Mouse (Mus musculus) heart, postnatal 4 days (tissue): ENCODE results near the gene Wdr18. TPM values are rescaled to one million over a fixed set of nuclear protein-coding genes. Genes with fewer than 3 reads are reported as not detected.
A peak's percentile ranks its signal among the peaks of the same experiment; 100 is the strongest.

Source experiments
- DNase-seq: peaks from one replicate; pipeline ENCODE4 v3.0.0; 2021
- total RNA-seq, 2 experiments: library from RNA; stranded (reverse); gene quantifications; 2 replicates each; pipeline ENCODE4 v1.2.3; 2021

Gene Wdr18
- 10 to 100 TPM; 25.5 to 28.5 TPM for total RNA-seq

DNA sequence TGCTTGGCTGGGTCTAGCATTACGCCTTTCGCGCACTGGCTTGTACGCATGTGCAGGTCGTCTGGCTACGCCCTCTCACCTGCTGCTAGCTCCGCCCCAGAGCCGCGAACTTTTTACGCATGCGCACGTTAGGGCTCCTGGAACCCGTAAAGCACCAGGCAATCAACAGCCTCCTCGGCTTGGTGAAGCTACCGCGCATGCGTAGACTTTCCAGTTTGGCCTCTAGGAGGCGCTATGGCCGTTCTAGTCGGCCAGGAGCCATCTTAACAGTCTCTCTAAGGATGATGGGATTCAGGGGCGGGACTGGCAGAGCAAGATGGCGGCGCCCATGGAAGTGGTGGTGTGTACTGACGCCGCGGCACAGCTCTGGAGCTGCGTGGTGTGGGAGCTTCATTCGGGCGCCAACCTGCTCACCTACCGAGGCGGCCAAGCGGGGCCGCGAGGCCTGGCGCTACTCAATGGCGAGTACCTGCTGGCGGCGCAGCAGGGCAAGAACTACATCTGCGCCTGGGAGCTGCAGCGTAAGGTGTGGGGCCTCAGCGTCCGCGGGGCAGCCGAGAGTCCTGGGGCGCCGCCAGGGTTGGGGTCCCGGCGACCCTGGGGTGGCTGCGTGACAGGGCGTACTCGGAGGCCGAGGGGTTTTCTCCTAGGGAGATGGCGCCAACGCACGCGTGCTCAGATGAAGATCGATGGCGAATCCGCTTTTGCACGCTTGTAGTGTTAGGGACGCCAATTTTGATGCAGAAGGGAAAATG lies at the start of gene Wdr18:
Gene Wdr18 (plus strand): TSS at position 306 of the 755 bp plus-strand sequence.
- DNase-seq, result peak; percentile 100

DNA sequence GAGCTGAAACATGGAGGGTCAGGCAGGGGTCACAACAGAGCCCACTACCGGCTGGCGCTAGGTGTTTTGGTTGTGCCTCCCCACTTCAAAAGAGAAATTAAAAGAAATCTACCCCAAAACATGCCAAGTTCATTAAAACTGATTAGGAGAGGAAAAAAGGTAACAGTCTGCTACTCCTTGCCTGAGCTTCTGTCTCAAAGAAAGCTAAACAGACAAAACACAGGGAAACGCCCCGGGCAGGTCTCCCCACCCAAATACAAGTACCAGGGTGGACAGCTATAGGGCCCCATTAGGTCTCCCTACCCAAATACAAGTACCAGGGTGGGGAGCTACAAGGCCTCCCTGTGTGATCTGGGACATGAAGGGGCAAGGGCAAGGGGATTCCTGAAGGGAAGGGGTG lies 49.4 kb upstream of the Wdr18 start, which contains the start of gene Gm26602:
Gene Gm26602 (plus strand): TSS at position 301 of the 400 bp plus-strand sequence.
- no peak for DNase-seq

DNA sequence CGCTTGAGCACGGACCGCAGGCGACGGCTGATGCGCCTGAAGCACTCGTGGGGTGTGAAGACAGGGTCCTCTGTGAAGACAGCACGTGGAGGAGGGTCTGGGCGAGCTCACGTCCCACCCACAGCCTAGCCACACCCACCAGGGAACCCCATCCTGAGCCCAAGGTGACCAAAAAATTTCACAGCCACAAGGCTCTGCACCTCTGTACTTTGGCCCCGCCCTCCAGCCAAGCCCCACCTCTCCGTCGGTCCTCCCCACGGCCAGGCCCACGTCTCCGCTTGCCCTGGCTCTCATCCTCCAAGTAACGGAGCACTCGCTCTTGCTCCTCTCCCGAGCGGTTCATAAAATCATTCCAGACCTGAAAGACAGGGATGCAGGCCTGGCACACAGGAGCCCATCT lies 47.5 kb upstream of the Wdr18 start:
- no peak for DNase-seq

DNA sequence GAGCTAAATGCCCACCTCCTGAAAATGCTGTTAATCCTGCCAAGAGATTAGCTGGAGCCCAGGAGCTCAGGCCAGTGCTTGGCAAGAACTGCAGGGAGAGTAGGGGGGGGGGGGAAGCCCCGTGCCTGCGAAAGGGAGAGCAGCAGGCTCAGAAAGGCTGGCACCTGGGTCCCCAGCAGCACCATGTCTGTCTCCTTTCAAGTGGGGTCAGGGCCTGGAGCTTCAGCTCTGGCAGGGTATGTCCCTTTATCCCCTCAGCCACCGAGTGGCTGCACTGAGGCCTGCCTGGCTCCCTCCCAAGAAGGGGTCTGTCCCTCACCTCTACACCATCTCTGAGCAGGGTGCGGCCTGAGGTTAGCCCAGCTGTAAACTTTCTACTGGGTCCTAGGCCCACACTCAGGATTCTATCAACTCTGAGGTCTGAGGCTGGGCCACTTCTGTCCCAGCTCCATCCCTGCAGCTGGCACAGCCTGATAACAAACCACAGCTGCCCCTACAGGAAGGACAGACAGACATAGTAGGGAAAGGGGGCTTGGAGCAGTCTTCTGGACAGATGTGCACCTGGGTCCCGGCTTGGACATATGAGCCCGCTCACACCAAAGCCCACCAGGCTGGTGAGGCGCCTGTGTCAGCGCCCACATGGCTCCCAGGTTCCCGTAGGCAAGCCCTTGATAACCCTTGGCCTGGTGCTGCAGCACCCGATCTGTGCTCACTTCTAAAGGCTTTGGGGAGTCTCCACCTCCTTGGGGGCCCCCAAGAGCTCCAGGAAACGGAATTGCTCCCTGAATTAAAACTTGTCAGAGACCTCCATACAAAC lies 45.6 kb upstream of the Wdr18 start:
- no peak for DNase-seq

DNA sequence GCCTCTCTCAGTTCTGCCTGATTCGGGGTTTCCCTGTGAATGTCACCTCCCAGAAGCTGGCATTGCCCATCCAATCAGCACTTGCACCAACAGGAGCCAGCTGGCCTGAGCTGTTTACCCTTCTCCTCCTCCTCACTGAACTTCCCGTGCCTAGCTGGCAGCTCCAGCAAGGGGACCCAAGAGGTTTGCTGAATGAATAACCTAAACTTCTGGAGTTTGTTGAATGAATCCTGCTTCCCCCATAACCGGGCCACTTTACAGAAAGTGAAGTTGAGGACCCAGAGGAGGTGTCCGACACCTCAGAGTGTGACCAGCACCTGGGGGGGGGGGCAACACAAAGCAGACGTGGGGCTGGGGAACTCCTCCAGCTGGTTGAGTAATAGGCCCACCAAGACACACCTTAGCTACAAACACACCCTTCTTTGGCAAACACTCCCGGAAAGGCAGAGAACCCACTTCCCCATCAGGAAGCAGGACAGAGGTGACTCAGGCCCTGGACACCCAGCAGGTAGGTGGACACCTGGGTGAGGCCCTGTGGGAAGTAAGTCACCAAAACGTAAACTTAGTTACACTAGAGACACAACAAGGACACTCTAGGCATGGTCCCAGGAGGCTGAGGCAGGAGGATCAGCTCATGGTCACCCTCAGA lies 44.9 kb upstream of the Wdr18 start:
- no peak for DNase-seq

DNA sequence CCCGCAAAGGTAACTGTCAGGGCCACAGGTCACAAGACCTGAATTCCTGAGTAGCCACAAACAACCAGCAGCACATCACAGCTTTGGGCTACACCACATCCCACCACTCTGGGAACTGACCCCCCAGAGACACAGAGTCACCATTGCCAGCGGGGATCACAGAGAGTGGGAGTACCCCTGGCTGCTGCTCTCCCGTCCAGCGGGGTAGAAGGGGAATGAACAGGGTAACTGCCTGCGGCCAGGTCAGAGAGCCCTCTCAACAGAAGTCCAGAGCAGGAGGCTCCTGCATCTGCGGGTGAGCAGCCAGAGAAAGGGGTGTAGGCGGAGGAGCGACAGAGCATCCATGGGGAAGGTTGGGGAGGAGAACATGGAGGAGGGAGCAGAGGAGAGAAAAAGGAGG lies 43.9 kb upstream of the Wdr18 start:
- DNase-seq, result no peak

DNA sequence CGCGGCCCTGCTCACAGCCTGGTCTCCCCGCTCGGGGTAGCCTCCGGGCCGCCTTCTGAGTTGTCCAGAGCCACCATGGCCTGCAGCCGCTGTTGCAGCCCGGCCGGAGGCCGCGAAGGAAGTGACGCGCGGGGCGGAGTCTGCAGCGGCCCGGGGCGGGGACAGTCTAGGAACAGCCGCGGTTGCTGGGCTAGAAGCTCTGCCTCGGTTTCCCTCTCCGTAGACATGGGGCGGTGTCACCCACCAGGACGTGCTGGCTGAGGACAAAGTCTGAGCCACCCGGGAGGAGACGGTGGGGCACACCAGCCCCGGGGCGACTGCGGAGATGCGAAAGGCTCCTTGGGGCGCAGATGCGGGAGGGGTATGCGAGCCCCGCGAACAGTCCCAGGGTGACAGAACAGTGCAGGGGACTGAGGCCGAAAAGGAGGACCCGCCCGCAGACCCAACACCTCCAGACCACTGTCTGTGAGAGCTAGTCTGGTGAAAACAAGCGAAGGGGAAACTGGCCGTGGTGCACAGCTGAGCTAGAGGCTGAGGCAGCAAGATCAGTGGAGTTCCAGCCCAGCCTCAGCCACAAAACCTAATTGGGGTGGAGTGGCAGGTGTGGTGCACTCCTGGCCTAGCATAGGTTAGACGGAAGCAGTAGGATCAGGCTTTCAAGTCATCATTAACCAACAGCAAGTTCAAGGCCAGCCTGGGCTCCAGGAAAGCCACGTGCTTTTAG lies 43.0 kb upstream of the Wdr18 start, which contains the start of gene Kiss1r:
Gene Kiss1r (plus strand): TSS at position 164 of the 724 bp plus-strand sequence.
- peak; percentile 89 for DNase-seq

DNA sequence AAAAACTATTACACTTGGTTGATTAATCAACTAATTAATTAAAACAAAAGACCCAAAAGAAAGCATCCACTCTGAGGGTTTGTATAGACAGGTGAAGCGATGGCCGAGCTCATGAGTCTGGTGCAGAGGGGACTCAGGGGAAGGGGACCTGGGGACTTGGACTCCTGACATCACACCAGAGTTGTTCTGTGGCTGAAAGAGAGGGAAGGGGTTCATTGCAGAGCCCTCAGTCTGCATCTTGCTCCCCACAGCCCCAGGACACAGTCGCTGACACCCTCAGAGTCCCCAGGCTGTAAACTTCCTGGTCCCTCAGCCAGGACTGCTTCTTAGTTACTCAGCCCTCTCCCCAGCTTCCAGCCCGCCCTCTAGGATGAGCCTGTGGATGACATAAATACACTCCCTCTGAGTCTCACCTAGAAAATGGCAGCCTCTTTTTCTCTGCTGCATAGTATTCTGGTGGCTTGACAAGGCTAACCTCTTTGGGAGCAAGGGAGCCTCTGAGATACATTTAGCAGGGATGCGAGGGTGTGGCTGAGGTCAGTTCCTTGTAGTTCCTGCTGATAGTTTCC lies 42.3 kb upstream of the Wdr18 start:
- DNase-seq, result no peak

DNA sequence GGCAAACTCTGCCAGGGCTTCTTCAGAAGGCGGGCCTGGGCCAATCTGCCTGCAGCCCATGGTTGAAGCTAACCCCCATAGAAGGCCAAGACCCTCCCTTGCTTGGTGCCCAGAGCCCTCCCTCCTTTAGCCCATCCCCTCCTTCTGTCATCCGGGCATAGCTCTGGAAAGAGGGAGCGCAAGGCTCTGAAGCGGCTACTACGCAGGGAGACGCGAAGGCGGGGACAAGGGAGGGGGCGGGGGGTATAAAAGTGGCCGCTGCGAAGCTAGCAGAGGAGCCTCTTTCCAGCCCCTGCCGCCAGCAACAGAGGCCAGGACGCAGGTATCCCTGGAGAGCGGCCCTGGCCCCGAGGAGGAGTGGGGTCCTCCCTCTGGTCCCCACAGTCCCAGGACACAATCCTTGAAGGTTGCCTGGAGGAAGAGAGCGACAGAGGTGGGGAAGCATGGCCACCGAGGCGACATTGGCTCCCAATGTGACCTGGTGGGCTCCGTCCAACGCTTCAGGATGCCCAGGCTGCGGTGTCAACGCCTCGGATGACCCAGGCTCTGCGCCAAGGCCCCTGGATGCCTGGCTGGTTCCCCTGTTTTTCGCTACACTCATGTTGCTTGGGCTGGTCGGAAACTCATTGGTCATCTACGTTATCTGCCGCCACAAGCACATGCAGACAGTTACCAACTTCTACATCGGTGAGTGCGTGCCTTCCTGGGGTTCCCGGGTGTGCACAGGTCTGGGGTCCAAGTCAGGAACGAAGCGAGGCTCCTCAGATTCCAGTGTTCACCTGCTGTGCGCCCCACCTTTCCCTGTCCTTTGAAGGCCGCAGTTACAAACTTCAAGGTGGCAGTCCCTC lies 41.5 kb upstream of the Wdr18 start:
- DNase-seq, result no peak

DNA sequence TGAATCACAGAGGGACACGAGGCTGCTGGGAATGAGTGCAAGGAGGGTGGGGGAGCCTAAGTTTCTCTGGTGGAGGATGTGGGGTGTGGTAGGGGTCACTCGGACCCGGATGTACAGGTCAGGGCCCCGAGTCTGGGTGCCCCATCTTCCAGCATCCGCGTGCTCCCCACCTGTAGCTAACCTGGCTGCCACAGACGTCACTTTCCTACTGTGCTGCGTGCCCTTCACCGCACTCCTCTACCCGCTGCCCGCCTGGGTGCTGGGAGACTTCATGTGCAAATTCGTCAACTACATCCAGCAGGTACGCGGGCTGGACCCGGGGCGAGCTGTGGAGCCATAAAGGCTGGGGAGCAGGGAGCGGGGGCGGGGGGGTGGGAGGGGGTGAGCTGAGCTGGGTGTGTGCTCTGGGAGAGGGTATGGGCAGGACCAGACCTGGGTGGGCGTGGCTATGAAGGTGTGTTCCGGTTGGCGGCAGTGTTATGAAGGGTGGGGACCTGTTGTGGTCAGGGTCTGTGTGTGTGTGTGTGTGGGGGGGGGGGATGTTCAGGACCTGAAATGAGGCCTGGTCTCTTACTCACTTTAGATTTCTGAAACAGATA lies 40.6 kb upstream of the Wdr18 start:
- DNase-seq, result no peak

DNA sequence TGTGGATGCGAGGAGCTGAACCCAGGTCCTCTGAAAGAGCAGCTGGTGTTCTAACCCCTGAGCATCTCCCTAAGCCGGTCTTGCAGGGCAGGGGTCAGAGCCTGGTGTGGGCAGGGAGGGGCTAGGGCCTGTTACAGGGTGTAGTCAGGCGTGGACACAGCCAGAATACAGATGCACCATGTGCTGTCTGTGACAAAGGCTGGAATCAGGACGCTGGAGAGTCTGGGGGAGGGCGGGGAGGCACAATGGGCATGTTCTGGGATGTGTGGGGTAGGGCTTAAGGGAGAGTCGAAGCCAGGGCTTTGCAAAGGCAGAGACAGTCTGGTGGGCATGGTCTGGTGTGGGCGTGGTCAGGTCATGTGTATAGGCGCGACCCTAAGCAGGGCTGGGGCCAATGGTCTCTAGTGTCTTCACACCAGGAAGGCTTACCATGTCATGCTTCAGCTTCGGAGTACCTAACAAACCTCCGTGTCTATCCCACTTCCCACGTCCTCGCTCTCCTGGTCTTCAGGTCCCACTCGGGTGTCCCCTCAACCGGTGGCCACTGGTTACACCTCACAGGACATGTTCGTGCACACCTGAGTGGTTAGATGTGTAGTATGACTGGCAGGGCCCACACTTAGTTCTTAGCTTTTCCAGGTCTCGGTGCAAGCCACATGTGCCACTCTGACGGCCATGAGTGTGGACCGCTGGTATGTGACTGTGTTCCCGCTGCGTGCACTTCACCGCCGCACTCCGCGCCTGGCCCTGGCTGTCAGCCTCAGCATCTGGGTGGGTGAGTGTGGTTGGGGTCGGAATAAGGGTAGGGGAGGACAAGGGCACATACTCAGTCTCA lies 39.7 kb upstream of the Wdr18 start:
- no peak for DNase-seq

DNA sequence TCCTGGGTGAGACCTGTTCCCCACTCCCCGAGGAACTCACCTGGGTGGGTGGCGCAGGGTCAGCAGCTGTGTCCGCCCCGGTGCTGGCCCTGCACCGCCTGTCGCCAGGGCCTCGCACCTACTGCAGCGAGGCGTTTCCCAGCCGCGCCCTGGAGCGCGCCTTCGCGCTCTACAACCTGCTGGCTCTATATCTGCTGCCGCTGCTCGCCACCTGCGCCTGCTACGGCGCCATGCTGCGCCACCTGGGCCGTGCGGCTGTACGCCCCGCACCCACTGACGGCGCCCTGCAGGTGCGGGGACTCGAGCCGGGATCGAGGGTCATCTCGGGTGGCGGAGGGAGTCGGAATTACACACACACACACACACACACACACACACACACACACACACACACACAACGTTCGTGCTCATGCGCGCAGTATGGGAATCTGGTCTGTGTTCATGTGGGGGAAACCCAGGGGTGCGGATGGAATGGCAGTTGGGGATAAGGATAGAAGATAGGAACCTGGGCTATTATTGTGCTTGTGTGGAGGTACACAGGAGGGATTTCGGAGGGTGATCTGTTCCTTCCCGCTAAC lies 38.9 kb upstream of the Wdr18 start, which contains the start of gene R3hdm4:
Gene R3hdm4 (minus strand): TSS at position 251 of the 578 bp plus-strand sequence.
- no peak for DNase-seq

DNA sequence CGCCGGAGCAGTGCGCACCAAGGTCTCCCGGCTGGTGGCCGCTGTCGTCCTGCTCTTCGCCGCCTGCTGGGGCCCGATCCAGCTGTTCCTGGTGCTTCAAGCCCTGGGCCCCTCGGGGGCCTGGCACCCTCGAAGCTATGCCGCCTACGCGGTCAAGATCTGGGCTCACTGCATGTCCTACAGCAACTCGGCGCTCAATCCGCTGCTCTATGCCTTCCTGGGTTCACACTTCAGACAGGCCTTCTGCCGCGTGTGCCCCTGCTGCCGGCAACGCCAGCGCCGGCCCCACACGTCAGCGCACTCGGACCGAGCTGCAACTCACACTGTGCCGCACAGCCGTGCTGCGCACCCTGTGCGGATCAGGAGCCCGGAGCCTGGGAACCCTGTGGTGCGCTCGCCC lies 38.4 kb upstream of the Wdr18 start:
- no peak for DNase-seq

DNA sequence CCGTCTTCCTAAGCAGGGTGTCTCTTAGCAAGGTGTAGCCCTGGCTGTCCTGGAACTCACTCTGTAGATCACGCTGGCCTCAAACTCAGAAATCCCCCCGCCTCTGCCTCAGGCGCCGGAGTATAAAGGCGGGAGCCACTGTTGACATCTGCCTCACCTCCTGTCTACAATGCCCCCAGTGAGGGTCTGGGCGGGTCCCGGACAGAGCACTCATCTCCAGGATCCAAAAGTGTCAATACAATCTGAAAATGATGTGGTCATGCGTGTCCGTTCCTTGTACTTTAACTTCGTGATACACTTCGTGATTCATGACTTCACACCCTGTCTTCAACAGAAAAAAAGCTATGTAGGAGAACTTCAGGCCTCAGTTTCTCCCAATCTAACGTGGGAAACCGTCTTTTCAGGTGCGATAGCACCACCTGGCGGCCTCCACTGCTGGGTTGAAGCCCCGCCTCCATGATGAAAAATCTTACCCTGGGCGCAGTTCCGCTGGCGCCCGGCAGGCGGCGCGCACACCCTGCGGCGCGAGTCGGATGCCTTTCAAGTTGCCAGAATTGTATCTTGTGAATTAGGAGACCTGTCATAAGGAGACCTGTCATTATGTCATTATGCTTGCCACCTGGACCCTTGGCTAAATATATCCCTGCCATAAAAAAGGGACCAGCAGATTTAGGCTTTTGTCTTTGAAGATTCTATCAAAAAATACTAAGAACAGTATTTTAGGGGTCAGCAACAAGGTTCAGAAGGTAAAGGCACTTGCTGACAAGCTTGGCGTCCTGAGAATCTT lies 34.8 kb upstream of the Wdr18 start:
- DNase-seq, result peak; percentile 96

DNA sequence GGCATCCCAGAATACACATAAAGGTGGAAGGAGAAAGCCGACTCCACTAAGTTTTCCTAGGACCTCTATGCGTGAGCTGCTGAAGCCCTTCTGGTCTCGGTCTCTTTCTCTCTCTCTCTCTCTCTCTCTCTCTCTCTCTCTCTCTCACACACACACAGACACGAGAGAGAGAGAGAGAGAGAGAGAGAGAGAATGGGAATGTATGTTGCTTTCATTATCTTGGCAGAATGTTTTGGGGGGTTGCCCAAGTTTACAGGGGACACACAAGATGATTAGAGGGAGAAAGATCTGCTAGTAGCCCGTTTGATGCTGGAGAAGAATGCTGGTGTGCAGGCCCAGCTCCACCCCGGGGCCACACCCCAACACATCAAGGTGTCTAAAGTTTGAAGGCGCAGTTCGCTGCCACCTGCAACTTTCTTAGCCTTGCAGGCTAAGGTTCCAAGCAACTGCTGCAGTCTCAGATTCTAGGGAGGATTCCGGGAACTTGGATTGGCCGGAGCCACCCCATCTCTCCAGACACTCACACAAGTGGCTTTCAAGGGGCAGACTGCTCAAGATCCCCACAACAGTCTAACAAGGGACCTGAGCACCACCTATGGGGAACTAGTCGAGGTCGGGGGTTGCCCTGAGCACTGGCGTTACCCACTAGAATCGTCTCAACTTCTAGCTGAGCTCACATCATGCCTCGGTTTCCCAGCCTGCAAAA lies 34.0 kb upstream of the Wdr18 start:
- no peak for DNase-seq

DNA sequence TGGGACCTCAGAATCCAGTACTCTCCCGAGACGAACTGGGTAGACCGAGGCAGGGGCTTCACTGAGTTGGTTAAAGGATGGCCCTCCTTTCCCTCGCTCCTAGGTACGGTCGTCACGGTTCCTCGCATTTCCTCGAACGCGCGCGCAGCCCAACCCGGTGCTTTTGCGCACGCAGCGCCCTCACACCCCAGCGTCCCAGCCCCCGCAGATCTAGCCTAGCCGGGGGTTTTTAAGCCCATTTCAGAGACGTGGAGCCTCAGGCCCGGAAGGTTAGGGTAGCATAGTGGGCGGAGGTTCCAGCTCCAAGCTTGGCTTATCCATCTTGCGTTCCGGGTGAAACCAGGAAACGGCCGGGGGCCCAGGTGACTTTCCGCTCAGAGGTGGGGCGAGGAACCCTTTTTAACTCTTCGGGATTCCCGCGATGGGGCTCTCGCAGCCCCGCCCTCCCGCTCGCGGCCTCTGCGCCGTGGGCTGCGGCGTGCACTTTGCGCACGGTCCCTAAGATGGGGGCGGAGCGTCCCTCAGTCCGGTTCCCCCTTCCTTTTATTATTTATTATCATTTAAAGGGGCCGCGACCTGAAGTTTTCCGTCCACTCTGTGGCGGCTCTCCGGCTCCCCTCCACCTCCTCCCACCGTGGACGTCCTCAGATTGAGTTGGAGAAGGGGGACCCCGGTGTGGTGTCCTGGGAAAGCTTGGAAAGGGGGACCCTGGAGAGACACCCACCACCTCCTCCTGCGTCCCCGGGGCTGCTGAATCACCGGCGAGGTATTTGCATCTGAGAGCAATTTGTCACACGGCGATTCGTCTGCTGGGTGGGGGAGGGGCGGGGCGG lies 33.2 kb upstream of the Wdr18 start, which contains the start of gene Arid3a:
Gene Arid3a (plus strand): TSS at position 553 of the 833 bp plus-strand sequence.
- DNase-seq, result peak; percentile 89
